Mouse (Mus musculus) cerebellum, adult 2 months (tissue): ENCODE data around the gene Gm20917. TPM values are rescaled to one million over a fixed set of nuclear protein-coding genes. Genes with fewer than 3 reads are reported as not detected.
"Not testable (repeated sequence)": the region's sequence is repeated elsewhere in the genome, so short reads cannot be mapped to it uniquely, and the experiment has no call there.

Experiments
- DNase-seq, 2 experiments: peaks; one replicate each; pipeline ENCODE4 v3.0.0; 2021
- H3K27ac ChIP-seq: fragments of 200-500 bp; 2 replicates; pipeline ENCODE4 v1.5.1; 2012; ENCODE audit warnings: low read length, control low read depth, inconsistent platforms; ENCODE audit not compliant: insufficient read depth
- H3K27me3 ChIP-seq: fragments of 200-500 bp; 2 replicates; pipeline ENCODE4 v1.6.1; 2012; ENCODE audit warnings: inconsistent platforms, mild to moderate bottlenecking, low read length, moderate library complexity; ENCODE audit not compliant: control insufficient read depth, insufficient read depth
- H3K4me1 ChIP-seq: fragments of 200-500 bp; 2 replicates; pipeline ENCODE4 v1.6.1; 2011; ENCODE audit warnings: low read length; ENCODE audit not compliant: control insufficient read depth, insufficient read depth
- H3K4me3 ChIP-seq: fragments of 200-500 bp; replicated peaks from 2 replicates; pipeline ENCODE3; 2011; ENCODE audit warnings: mild to moderate bottlenecking, low read depth, low read length, control low read depth; ENCODE audit not compliant: insufficient read depth
- WGBS: fragments of 180-500 bp; shearing (Covaris S2); methylation state at CpG from one replicate; pipeline ENCODE4 v1.1.7; 2018; 5-methylcytosine and 5-hydroxymethylcytosine counted together
- polyA plus RNA-seq: library from polyadenylated mRNA; depleted of rRNA; stranded (reverse); fragments of >200 nt; gene quantifications from 2 replicates; pipeline ENCODE4 v1.2.3, GENCODE M21; 2012; rRNA removed

Gene Gm20917
- not detected in 2 replicates for polyA plus RNA-seq

GRCm38 (mm10) chrY:79151022-79151421 lies at the start of gene Gm20917:
Gm20917 (minus strand) TSS chrY:79151122.
- not testable (repeated sequence) for H3K27ac ChIP-seq, H3K4me3 ChIP-seq, DNase-seq, H3K4me1 ChIP-seq, H3K27me3 ChIP-seq
- no CpG with 5 or more reads among the region's 4 CpGs for WGBS

Other genes starting within 250 kb of the Gm20917 start
- gene Gm20916, start 168.4 kb upstream of the Gm20917 start, polyA plus RNA-seq, result not detected in 2 replicates